Mouse (Mus musculus) embryonic stem cell, embryonic (primary cell): ENCODE data around the gene Zfp114.

Experiments
- CTCF ChIA-PET, 4 experiments: fragments of 300-600 bp in 2 of 4; fragments of 350-600 bp in 2 of 4; sonication (Branson Sonifier 250); formaldehyde crosslinking; loops; one replicate each; lab custom pipeline; 2022; ENCODE audit warnings: inconsistent platforms in 2 of 4; lab: Charles Lee
- POLR2A ChIA-PET, 4 experiments: fragments of 300-600 bp in 2 of 4; fragments of 350-600 bp in 2 of 4; sonication (Branson Sonifier 250); formaldehyde crosslinking; loops; one replicate each; lab custom pipeline; 2022; ENCODE audit warnings: antibody characterized with exemption in 4 of 4, inconsistent platforms in 1 of 4; lab: Charles Lee

Gene Zfp114

GRCm38 (mm10) chr7:24210296-24210695 is 35.4 kb downstream of the Zfp114 start:
- POLR2A ChIA-PET = interaction anchor here in 1 of 4 experiments (1.8 kb wide), 1 partner anchor 16 kb away, joined by 4 read pairs; no protein-coding TSS in a partner anchor
- CTCF ChIA-PET = interaction anchor here in 1 of 4 experiments (0.6 kb wide), 1 partner anchor 504 kb away, joined by 3 read pairs; no protein-coding TSS in a partner anchor

- ChIA-PET POLR2A (interaction anchor here in 1 of 4 experiments (1.0 to 1.8 kb wide), 4 partner anchors 10 to 88 kb away, joined by 3 to 4 read pairs (median 3); no protein-coding TSS in a partner anchor), CTCF (no interaction called here)
Observed at GRCm38 (mm10) chr7:24211343-24211742, 36.5 kb downstream of the Zfp114 start, which contains the start of gene Zfp111. Gene Zfp111, minus strand, starts transcription at chr7:24211443.
